Mouse (Mus musculus): Measurements from ENCODE around the gene Znrf4. TPM values are rescaled to one million over a fixed set of nuclear protein-coding genes. Genes with fewer than 3 reads are reported as not detected.
"Not testable (repeated sequence)": the region's sequence is repeated elsewhere in the genome, so short reads cannot be mapped to it uniquely, and the experiment has no call there.

The Znrf4 gene
- total RNA-seq, 2 experiments from 2014 or later, result not detected

DNA sequence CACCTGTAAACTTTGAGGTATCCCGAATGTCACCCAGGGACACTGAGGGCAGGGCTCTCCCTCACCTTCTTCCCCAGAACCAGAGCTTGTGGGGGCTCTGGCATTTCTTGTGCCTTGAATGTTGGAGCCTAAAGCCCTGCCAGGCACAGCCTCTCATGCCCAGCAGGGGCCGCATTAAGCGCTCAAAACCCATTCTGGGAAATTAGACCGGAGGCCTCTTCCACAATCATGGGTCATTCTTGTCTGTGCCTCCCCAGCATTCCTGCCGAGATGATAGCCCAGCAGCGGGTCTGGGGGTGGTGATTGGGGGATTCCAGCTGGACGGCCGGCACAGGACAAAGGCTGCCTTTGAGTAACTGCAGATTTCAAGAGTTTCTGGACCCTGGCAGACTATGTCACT is 25.7 kb upstream of the Znrf4 start:
- intact Hi-C loops (cut with DNase I), result no loop called here
- DNase-seq, result no peak

GRCm38 (mm10) chr17:56536874-56537273 is 24.6 kb upstream of the Znrf4 start:
- intact Hi-C loops (cut with DNase I), result no loop called here
- no peak for DNase-seq

DNA sequence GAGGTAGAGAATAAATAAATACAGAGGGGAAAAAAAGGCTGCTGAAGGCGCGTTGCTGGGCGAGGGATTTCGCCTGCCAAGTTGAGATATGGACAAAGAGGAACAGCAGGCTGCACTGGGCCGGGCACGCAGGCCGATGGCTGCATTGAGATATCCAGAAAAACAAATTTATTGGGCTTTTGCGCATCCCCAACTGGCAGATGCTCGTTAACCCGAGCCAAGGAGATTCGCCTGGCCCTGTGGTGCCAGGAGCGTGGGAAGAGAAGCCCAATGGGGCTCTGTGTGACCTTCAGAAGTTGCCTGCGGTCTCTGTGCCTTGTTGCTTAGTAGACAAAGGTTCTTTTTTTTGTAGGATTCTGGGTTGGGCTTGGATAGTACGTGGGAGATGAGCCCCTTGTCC is 24.0 kb upstream of the Znrf4 start:
- intact Hi-C loops (cut with DNase I), result no loop called here
- no peak for DNase-seq

DNA sequence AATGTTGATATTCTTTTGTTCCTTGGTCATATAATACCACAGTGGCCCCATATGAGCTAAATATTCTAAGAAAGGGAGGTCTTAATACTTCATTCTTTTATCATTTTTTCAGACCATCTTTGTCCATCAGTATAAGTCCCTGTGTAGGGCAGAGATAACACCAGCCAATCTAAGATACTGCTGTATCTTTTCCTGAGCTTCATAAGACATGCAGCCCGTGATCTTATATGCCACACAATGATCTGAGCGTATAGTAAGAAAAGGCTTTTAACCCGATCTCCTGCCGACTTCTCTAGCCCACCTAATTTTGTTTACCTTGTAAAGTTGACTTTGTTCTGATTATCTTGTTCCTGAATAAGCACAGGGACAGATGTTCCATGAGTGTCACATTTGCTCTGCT is 12.7 kb upstream of the Znrf4 start:
- intact Hi-C loops (cut with DNase I), result no loop called here
- no peak for DNase-seq

GRCm38 (mm10) chr17:56522744-56523143 is 10.5 kb upstream of the Znrf4 start:
- intact Hi-C loops (cut with DNase I), result no loop called here

GRCm38 (mm10) chr17:56515690-56516410 is 3.6 kb upstream of the Znrf4 start:
- intact Hi-C loops (cut with DNase I), result no loop called here

More at GRCm38 (mm10) chr17:56522744-56523143, 10.5 kb upstream of the Znrf4 start:
- DNase-seq, result no peak

DNA sequence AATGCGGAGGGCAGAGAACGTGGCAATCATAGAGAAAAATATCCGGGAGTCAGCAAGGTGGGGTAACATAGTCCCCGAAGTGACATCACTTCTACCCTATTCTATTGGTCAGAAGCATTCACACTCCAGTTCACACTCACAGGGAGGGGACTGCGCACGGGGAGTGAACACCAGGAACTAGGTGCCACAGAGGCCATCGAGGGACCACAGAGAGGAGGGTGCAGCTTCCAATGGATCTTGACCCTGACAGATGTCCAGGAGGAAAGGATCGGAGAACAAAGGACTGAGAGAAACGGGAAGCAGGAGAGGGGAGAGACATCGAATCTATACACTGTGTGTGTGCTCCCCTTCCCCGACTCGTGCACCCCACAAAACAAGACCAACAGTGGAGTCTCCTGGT is 2.7 kb upstream of the Znrf4 start:
- DNase-seq, result no peak
- intact Hi-C loops (cut with DNase I), result no loop called here

More at GRCm38 (mm10) chr17:56515690-56516410, 3.6 kb upstream of the Znrf4 start:
- no peak for DNase-seq

DNA sequence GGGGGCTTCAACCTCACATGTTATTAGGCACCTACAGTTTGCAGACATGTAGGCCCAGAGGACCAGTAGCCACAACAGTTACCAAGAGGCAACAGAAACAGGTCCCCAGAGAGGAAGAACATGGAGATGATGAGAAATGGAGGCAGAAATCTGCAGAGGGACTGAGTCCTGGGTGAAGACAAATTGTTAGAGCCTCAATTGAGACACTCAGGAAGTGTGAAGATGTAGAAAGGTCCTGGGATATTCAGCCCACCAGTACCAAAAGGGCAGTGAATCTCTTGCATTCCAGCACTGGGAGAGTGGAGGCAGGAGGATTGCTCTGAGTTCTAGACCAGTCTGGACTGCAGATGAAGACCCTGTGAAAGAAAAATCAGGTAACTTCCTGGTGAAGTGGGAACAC is 2.1 kb upstream of the Znrf4 start:
- intact Hi-C loops (cut with DNase I), result no loop called here
- DNase-seq, result no peak

- intact Hi-C loops (cut with DNase I), result no loop called here
Observed at GRCm38 (mm10) chr17:56511707-56512090, 532 bp downstream of the Znrf4 start.

GRCm38 (mm10) chr17:56510970-56511706 is 1.1 kb downstream of the Znrf4 start:
- no peak for DNase-seq
- intact Hi-C loops (cut with DNase I), result no loop called here

More at GRCm38 (mm10) chr17:56511707-56512090, 532 bp downstream of the Znrf4 start:
- no peak for DNase-seq

GRCm38 (mm10) chr17:56510473-56510969 is 1.7 kb downstream of the Znrf4 start:
- intact Hi-C loops (cut with DNase I), result no loop called here
- no peak for DNase-seq

- intact Hi-C loops (cut with DNase I), result no loop called here
- DNase-seq, result no peak
Observed at GRCm38 (mm10) chr17:56509707-56510472, 2.3 kb downstream of the Znrf4 start.

DNA sequence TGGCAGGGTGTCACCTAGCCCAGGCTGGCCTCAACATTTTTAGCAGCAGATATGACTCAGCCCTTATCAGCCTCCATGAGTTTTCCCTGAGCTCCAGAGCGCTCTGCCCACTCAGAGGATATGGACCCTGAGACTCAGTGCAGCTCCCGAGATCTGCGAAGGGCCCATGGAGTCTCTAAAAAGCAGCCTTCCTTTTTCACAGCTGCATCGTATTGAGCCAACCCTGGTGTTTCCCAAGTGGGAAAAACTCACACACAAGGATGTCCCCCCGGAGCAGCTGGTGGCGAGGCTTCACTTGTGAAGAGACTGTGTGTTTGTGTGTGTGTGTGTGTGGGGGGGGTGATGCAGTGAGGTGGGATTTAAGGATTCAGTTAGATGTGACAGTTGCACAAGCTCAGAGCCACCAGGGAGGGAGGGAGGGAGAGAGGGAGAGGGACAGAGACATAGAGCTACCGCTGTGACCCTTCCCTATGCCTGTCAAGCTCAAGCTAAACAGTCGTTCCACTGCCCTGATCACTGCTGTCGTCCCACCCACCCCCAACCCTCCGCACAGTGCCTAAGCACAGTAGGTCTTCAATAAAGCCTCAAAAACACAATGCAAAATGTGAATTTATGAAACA is 3.1 kb downstream of the Znrf4 start:
- intact Hi-C loops (cut with DNase I), result no loop called here
- DNase-seq, result no peak

- intact Hi-C loops (cut with DNase I), result no loop called here
- DNase-seq, result peak; percentile 85 to 92
Observed at GRCm38 (mm10) chr17:56507161-56508068, 4.8 kb downstream of the Znrf4 start.

DNA sequence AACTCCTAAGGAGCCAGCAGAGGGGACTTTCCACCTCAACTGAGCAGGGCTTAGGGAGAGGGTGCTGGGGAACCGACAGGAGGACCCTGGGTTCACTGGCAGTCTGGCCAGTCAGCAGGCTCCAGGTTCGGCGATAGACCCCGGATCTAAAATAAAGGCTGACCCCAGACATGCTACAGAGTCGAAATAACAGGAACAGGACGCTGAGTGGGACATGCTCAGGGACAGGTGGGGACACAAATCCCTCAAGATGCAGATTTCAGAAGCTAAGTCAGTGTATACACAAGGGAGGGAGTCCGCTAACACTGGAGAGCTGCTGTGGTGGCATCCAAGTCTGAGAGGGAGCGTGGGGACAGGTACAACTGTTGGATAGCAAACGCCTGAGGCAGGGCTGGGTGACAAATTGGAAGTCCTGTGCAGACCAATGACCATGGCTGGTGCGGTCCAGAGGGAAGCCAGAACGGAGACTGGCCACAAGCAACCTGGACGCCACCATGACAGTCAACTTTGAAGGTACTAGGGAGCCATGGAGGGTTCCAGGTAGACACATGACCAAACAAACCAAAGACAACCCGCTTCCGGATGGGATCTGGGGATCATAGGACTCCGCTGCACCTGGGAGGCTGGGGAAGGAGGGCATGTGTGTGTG is 5.7 kb downstream of the Znrf4 start:
- DNase-seq, result peak in 1 of 2 experiments; percentile 9
- intact Hi-C loops (cut with DNase I), result no loop called here

DNA sequence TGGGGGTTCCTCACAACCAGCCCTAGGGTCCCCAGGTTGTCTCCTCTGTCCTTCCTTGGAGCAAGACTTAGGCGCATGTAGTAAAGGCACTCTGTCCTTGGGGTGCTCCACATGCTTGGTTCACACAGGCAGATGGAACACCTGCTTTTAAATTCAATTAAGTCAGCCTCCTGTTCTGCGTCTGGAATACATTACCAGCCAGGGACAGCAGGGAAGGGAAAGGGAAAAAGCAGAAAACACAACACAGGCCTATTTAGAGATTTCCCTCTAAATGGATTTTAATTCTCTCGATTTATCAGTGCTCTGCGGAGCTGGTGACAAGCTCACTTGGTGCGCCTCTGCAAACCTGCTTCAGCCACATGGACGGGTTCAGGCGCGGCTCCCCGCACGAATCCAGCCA is 6.8 kb downstream of the Znrf4 start:
- DNase-seq, result peak in 1 of 2 experiments; percentile 5
- intact Hi-C loops (cut with DNase I), result no loop called here

DNA sequence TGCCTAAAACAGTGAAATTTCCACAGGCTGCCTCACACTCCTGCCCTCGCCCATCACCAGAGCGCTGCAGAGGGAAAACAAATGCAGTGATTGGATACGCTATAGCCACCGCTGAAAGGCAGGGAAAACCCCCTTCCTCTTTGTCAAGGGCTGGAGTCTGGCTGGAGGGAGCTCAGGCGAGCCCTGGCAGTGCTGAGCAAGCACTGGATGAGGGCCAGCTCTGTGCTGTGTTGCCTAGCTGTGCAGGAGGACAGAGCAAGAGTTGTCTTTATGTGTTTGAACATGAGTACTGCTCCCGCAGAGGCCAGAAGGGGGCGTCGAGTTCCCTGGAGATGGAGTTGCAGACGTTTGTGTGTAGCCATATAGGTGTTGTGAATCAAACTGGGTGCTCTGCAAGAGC is 9.7 kb downstream of the Znrf4 start:
- DNase-seq, result no peak
- intact Hi-C loops (cut with DNase I), result no loop called here

DNA sequence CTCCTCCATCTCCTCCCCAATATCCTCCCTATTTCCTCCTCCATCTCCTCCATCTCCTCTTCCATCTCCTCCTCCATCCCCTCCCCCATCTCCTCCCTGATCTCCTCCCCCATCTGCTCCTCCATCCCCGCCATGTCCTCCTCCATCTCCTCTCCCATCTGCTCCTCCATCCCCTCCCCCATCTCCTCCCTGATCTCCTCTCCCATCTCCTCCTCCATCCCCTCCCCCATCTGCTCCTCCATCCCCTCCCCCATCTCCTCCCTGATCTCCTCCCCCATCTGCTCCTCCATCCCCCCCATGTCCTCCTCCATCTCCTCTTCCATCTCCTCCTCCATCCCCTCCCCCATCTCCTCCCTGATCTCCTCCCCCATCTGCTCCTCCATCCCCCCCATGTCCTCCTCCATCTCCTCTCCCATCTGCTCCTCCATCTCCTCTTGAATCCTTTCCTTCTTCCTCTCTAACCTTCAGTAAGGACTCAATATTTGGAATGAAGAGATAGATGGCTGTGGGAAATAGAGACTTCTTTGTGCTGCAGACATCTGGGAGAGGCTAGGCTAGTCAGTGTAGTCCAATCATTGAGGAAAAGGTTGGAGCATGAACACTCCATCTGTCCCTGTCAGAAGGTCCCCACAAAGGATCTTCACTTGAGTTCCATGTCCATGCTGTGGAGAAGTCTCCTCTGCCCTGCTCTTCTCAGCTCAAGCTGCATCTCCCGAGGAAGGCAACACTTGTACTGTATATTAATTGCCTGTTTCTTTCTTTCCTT is 10.4 kb downstream of the Znrf4 start:
- DNase-seq; intact Hi-C loops (cut with DNase I): not testable (repeated sequence)

All from gastrocnemius, postnatal 36 days (tissue).